Mouse (Mus musculus) stomach, postnatal 0 days (tissue): ENCODE measurements at regions not wholly inside any gene's neighbourhood (a gene's known extent, or its start where the extent isn't known, plus 50 kb on each side); places are given as distances from the start of the nearest gene placed in this dataset.

ENCODE experiments used
- ATAC-seq: fragments of 200-750 bp; cut with Nextera tagmentation; 2 replicates; pipeline ENCODE4 v1.8.0; 2017; ENCODE audit not compliant: low FRiP score, low TSS enrichment
- DNase-seq: peaks from one replicate; pipeline ENCODE4 v3.0.0-alpha.2; 2016; ENCODE audit warnings: low spot score
- H3K27ac ChIP-seq: fragments of 300-500 bp; sonication (generic); replicated peaks from 2 replicates; pipeline ENCODE4 v1.5.1; 2014; ENCODE audit warnings: mild to moderate bottlenecking, control low read depth
- H3K27me3 ChIP-seq: fragments of 300-500 bp; sonication (generic); 2 replicates; pipeline ENCODE4 v1.6.1; 2014; ENCODE audit warnings: low read length; ENCODE audit not compliant: control insufficient read depth, insufficient read depth
- H3K36me3 ChIP-seq: fragments of 300-500 bp; sonication (generic); 2 replicates; pipeline ENCODE4 v1.6.1; 2014; ENCODE audit warnings: low read length, mixed read lengths; ENCODE audit not compliant: control insufficient read depth, insufficient read depth
- H3K4me1 ChIP-seq: fragments of 300-500 bp; sonication (generic); replicated peaks from 2 replicates; pipeline ENCODE4 v1.6.1; 2014; ENCODE audit warnings: antibody characterized with exemption; ENCODE audit not compliant: control insufficient read depth, insufficient read depth
- H3K4me2 ChIP-seq: fragments of 300-500 bp; sonication (generic); replicated peaks from 2 replicates; pipeline ENCODE4 v1.6.1; 2014; ENCODE audit warnings: low read depth, mild to moderate bottlenecking, control low read depth, moderate library complexity
- H3K4me3 ChIP-seq: fragments of 300-500 bp; sonication (generic); 2 replicates; pipeline ENCODE4 v1.5.1; 2014; ENCODE audit warnings: low read depth, low read length, control low read depth
- H3K9ac ChIP-seq: fragments of 300-500 bp; sonication (generic); 2 replicates; pipeline ENCODE4 v1.6.1; 2014; ENCODE audit warnings: mild to moderate bottlenecking, low read length, control low read depth, mixed read lengths
- H3K9me3 ChIP-seq: fragments of 300-500 bp; sonication (generic); 2 replicates; pipeline ENCODE4 v1.6.1; 2016; ENCODE audit warnings: low read length; ENCODE audit not compliant: control insufficient read depth
- CTCF ChIP-seq: IDR thresholded peaks from 2 replicates; pipeline ENCODE4 v1.5.1; 2016; ENCODE audit warnings: antibody characterized with exemption, low read depth, mild to moderate bottlenecking, moderate library complexity
- EP300 ChIP-seq: optimal IDR thresholded peaks from 2 replicates; pipeline ENCODE3; 2016; ENCODE audit warnings: antibody characterized with exemption
- WGBS: fragments of 180-500 bp; shearing (Covaris S2); extraction: QIAGEN DNeasy Blood & Tissue Kit; methylation state at CpG from one replicate; pipeline ENCODE4 v1.1.7; 2014; 5-methylcytosine and 5-hydroxymethylcytosine counted together

DNA sequence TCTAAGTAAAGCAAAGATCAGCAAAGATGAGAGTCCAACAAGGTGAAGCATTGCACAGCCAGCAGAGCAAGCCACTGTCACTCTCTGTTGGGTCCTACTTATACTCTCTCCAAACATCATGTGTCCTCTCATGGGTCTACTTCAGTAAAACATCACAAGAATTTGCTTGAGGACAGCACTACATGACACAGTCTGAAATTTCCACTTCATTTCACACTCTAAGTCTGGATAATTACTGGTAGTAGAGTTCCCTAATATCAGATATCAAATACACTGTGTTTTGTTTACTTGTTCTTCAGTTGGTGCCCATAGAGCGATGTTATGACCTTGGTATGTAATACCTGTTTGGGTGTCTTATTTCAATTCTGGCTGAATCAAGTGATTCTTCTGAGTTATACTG, 280.7 kb downstream of the Myh15 start:
- no peak overlapping the region for H3K27ac ChIP-seq
- no peaks in the 10 kb centered on the region for H3K27me3 ChIP-seq
- H3K4me1 ChIP-seq = no peaks in the 10 kb centered on the region
- TF ChIP-seq CTCF (no peak), EP300 (no peak)
- no peak for DNase-seq
- H3K36me3 ChIP-seq = no peaks in the 10 kb centered on the region
- WGBS = 96% methylated on average over 1 of the region's 1 CpGs
- H3K9me3 ChIP-seq = no peaks in the 10 kb centered on the region
- no peak overlapping the region for H3K4me2 ChIP-seq
- no peak overlapping the region for H3K4me3 ChIP-seq
- no peak overlapping the region for H3K9ac ChIP-seq
- no peak for ATAC-seq

- no peak for DNase-seq
- H3K9ac ChIP-seq = no peak overlapping the region
- no peaks in the 10 kb centered on the region for H3K9me3 ChIP-seq
- H3K27ac ChIP-seq = no peak overlapping the region
- no peak overlapping the region for H3K4me2 ChIP-seq
- TF ChIP-seq EP300 = no peak
- TF ChIP-seq CTCF = no peak
- no peaks in the 10 kb centered on the region for H3K36me3 ChIP-seq
- no peak for ATAC-seq
- H3K27me3 ChIP-seq = no peaks in the 10 kb centered on the region
- WGBS = 85% methylated on average over 3 of the region's 3 CpGs
- H3K4me3 ChIP-seq = no peak overlapping the region
- H3K4me1 ChIP-seq = no peaks in the 10 kb centered on the region
Observed at GRCm38 (mm10) chr16:49358404-49358803, 301.1 kb downstream of the Myh15 start.

GRCm38 (mm10) chr16:49361731-49362130, 304.4 kb downstream of the Myh15 start:
- no peak for ATAC-seq

GRCm38 (mm10) chr16:49369450-49369849, 312.2 kb downstream of the Myh15 start:
- WGBS = 69% methylated on average over 9 of the region's 9 CpGs
- Histone ChIP-seq H3K27ac (no peak overlapping the region), H3K4me2 (no peak overlapping the region), H3K9ac (no peak overlapping the region), H3K4me1 (no peaks in the 10 kb centered on the region), H3K9me3 (no peaks in the 10 kb centered on the region), H3K4me3 (no peak overlapping the region), H3K27me3 (no peaks in the 10 kb centered on the region), H3K36me3 (no peaks in the 10 kb centered on the region)
- no peak for TF ChIP-seq EP300
- TF ChIP-seq CTCF = no peak
- no peak for ATAC-seq
- DNase-seq = no peak

More at GRCm38 (mm10) chr16:49361731-49362130, 304.4 kb downstream of the Myh15 start:
- Histone ChIP-seq H3K36me3 (no peaks in the 10 kb centered on the region), H3K27me3 (no peaks in the 10 kb centered on the region), H3K9me3 (no peaks in the 10 kb centered on the region), H3K9ac (no peak overlapping the region), H3K4me3 (no peak overlapping the region), H3K4me1 (no peaks in the 10 kb centered on the region), H3K4me2 (no peak overlapping the region), H3K27ac (no peak overlapping the region)
- WGBS = 68% methylated on average over 1 of the region's 1 CpGs
- no peak for TF ChIP-seq CTCF
- TF ChIP-seq EP300 = no peak
- no peak for DNase-seq

GRCm38 (mm10) chr16:49375108-49375507, 317.8 kb downstream of the Myh15 start:
- no peaks in the 10 kb centered on the region for H3K27me3 ChIP-seq
- WGBS = 69% methylated on average over 4 of the region's 4 CpGs

DNA sequence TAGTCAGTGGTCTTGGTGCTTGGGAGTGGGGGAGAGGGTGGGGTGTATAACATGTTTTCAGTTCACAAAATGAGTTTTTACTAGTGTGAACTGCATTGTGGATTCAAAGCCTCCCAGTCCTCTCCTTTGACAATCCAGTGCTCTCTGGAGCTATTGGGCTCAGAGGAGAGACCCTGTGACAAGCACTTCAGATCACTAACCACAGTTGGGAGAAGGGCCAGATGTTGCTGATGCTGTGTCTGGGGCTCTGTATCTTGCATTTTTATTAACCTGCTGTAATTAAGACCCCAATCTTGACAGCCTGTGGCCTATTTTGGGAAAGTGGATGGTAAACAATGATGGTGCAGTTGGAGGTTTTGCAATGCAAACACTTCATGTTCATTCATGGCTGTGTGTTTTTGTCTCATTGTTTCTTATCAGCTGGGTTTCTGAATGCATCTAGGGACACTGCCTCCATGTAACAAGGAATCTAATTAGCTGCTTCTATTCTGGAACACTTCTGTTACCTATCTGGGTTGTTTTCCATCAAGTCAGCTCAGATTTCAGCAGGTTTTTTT, 320.0 kb upstream of the Ift57 start:
- no peaks in the 10 kb centered on the region for H3K9me3 ChIP-seq
- no peak overlapping the region for H3K4me2 ChIP-seq
- H3K4me3 ChIP-seq = no peak overlapping the region
- no peak for DNase-seq
- no peak for ATAC-seq
- no peak for TF ChIP-seq EP300
- TF ChIP-seq CTCF = no peak
- no peaks in the 10 kb centered on the region for H3K36me3 ChIP-seq
- no peaks in the 10 kb centered on the region for H3K4me1 ChIP-seq
- H3K9ac ChIP-seq = no peak overlapping the region
- no peak overlapping the region for H3K27ac ChIP-seq
- H3K27me3 ChIP-seq = no peaks in the 10 kb centered on the region

More at GRCm38 (mm10) chr16:49375108-49375507, 317.8 kb downstream of the Myh15 start:
- no peak for ATAC-seq
- Histone ChIP-seq H3K9ac (no peak overlapping the region), H3K27ac (no peak overlapping the region), H3K4me3 (no peak overlapping the region), H3K4me2 (no peak overlapping the region), H3K4me1 (no peaks in the 10 kb centered on the region), H3K9me3 (no peaks in the 10 kb centered on the region), H3K36me3 (no peaks in the 10 kb centered on the region)
- TF ChIP-seq CTCF = no peak
- no peak for TF ChIP-seq EP300
- no peak for DNase-seq
